Mouse (Mus musculus) MEL (cell line): ENCODE results near the gene Vsig2. TPM values are rescaled to one million over a fixed set of nuclear protein-coding genes. Genes with fewer than 3 reads are reported as not detected.

Source experiments
- DNase-seq: peaks from one replicate; pipeline ENCODE4 v3.0.0; 2011; ENCODE audit warnings: low read depth, low spot score
- H3K27ac ChIP-seq: 2 replicates; pipeline ENCODE4 v1.5.1; 2012; ENCODE audit warnings: low read depth, mild to moderate bottlenecking, control low read depth, low read length, moderate library complexity; ENCODE audit not compliant: control insufficient read depth
- H3K27me3 ChIP-seq, 2 experiments: fragments of 150-350 bp in 1 of 2; sonication (generic) in 1 of 2; 2 replicates each; pipeline ENCODE4 v1.6.1; 2012; ENCODE audit warnings: low read length in 2 of 2, mild to moderate bottlenecking in 2 of 2, improper control_type of control experiment in 1 of 2, moderate library complexity in 1 of 2; ENCODE audit not compliant: insufficient read depth in 2 of 2, control insufficient read depth in 1 of 2
- H3K36me3 ChIP-seq, 2 experiments: 2 replicates each; pipeline ENCODE4 v1.6.1; 2012 to 2014; ENCODE audit warnings: low read length in 2 of 2, improper control_type of control experiment in 1 of 2, inconsistent platforms in 1 of 2, mild to moderate bottlenecking in 1 of 2; ENCODE audit not compliant: insufficient read depth in 2 of 2, control insufficient read depth in 1 of 2
- H3K4me1 ChIP-seq, 2 experiments: fragments of 150-350 bp in 1 of 2; sonication (generic) in 1 of 2; 2 replicates each; pipeline ENCODE4 v1.6.1; 2012; ENCODE audit warnings: low read length in 2 of 2, improper control_type of control experiment in 1 of 2, mild to moderate bottlenecking in 1 of 2; ENCODE audit not compliant: insufficient read depth in 2 of 2, control insufficient read depth in 1 of 2
- H3K4me3 ChIP-seq, 2 experiments: fragments of 150-350 bp in 1 of 2; sonication (generic) in 1 of 2; 2 replicates each; pipeline ENCODE4 v1.5.1; 2012; ENCODE audit warnings: low read depth in 2 of 2, low read length in 2 of 2, mild to moderate bottlenecking in 2 of 2, moderate library complexity in 2 of 2, control low read depth in 1 of 2, improper control_type of control experiment in 1 of 2; ENCODE audit not compliant: control insufficient read depth in 1 of 2, insufficient read depth in 1 of 2
- H3K79me2 ChIP-seq: 2 replicates; pipeline ENCODE4 v1.6.1; 2012; ENCODE audit warnings: mild to moderate bottlenecking, low read length, moderate library complexity; ENCODE audit not compliant: control insufficient read depth, poor library complexity, insufficient read depth
- H3K9ac ChIP-seq: 2 replicates; pipeline ENCODE4 v1.6.1; 2012; ENCODE audit warnings: low read depth, mild to moderate bottlenecking, control low read depth, low read length, moderate library complexity; ENCODE audit not compliant: control insufficient read depth, poor library complexity, severe bottlenecking
- H3K9me3 ChIP-seq: fragments of 150-350 bp; sonication (generic); replicated peaks from 2 replicates; pipeline ENCODE4 v1.6.1; 2012; ENCODE audit warnings: mild to moderate bottlenecking, low read length, improper control_type of control experiment, moderate library complexity; ENCODE audit not compliant: insufficient read depth
- BHLHE40 ChIP-seq: IDR thresholded peaks from 2 replicates; pipeline ENCODE4 v1.6.1; 2012; ENCODE audit warnings: low read depth, mild to moderate bottlenecking, inconsistent platforms, low read length, improper control_type of control experiment, borderline replicate concordance
- CTCF ChIP-seq, 3 experiments: IDR thresholded peaks in 2 of 3; conservative IDR thresholded peaks in 1 of 3; 2 replicates each; pipeline ENCODE4 v1.5.1; 2011 to 2012; ENCODE audit warnings: low read length in 3 of 3, low read depth in 2 of 3, mild to moderate bottlenecking in 2 of 3, improper control_type of control experiment in 1 of 3, inconsistent platforms in 1 of 3, mixed read lengths in 1 of 3, moderate library complexity in 1 of 3; ENCODE audit not compliant: control insufficient read depth in 1 of 3, insufficient read depth in 1 of 3, poor library complexity in 1 of 3, severe bottlenecking in 1 of 3
- ELF1 ChIP-seq: IDR thresholded peaks from 2 replicates; pipeline ENCODE4 v1.6.1; 2014; ENCODE audit warnings: low read depth, mild to moderate bottlenecking, inconsistent platforms, low read length, improper control_type of control experiment, moderate library complexity
- ETS1 ChIP-seq: IDR thresholded peaks from 2 replicates; pipeline ENCODE4 v1.6.1; 2012; ENCODE audit warnings: low read depth, mild to moderate bottlenecking, inconsistent platforms, low read length, improper control_type of control experiment, moderate library complexity
- GABPA ChIP-seq: IDR thresholded peaks from 2 replicates; pipeline ENCODE4 v1.6.1; 2012; ENCODE audit warnings: low read depth, mild to moderate bottlenecking, inconsistent platforms, low read length, improper control_type of control experiment, moderate library complexity
- GATA1 ChIP-seq: IDR thresholded peaks from 2 replicates; pipeline ENCODE4 v1.6.1; 2011; ENCODE audit warnings: low read depth, low read length, improper control_type of control experiment
- HCFC1 ChIP-seq: IDR thresholded peaks from 2 replicates; pipeline ENCODE4 v1.6.1; 2012; ENCODE audit warnings: low read depth, mild to moderate bottlenecking, inconsistent platforms, low read length, improper control_type of control experiment, moderate library complexity
- KAT2A ChIP-seq: conservative IDR thresholded peaks from 2 replicates; pipeline ENCODE4 v1.6.1; 2012; ENCODE audit warnings: low read depth, low read length, improper control_type of control experiment, inconsistent platforms
- MAFK ChIP-seq: IDR thresholded peaks from 2 replicates; pipeline ENCODE4 v1.6.1; 2011; ENCODE audit warnings: low read depth, mild to moderate bottlenecking, low read length, improper control_type of control experiment, borderline replicate concordance
- MAX ChIP-seq: IDR thresholded peaks from 2 replicates; pipeline ENCODE4 v1.6.1; 2011; ENCODE audit warnings: low read length, improper control_type of control experiment
- MEF2A ChIP-seq: IDR thresholded peaks from 2 replicates; pipeline ENCODE4 v1.6.1; 2014; ENCODE audit warnings: low read depth, mild to moderate bottlenecking, inconsistent platforms, low read length, improper control_type of control experiment; ENCODE audit not compliant: poor library complexity, insufficient replicate concordance, severe bottlenecking; ENCODE audit errors: extremely low read depth
- MYB ChIP-seq: IDR thresholded peaks from 2 replicates; pipeline ENCODE4 v1.6.1; 2011; ENCODE audit warnings: mild to moderate bottlenecking, low read depth, low read length, improper control_type of control experiment
- MYC ChIP-seq: IDR thresholded peaks from 2 replicates; pipeline ENCODE4 v1.6.1; 2011; ENCODE audit warnings: low read depth, mild to moderate bottlenecking, low read length, improper control_type of control experiment, moderate library complexity
- NELFE ChIP-seq: IDR thresholded peaks from 2 replicates; pipeline ENCODE4 v1.6.1; 2011; ENCODE audit warnings: low read depth, low read length, improper control_type of control experiment
- NRF1 ChIP-seq: IDR thresholded peaks from 2 replicates; pipeline ENCODE4 v1.6.1; 2014; ENCODE audit warnings: low read depth, mild to moderate bottlenecking, inconsistent platforms, low read length, improper control_type of control experiment, moderate library complexity; ENCODE audit not compliant: poor library complexity, insufficient read depth, severe bottlenecking
- POLR2A ChIP-seq, 2 experiments: IDR thresholded peaks; 2 replicates each; pipeline ENCODE4 v1.6.1; 2011 to 2012; ENCODE audit warnings: low read length in 2 of 2, mild to moderate bottlenecking in 2 of 2, control low read depth in 1 of 2, improper control_type of control experiment in 1 of 2, low read depth in 1 of 2, moderate library complexity in 1 of 2; ENCODE audit not compliant: control insufficient read depth in 1 of 2, insufficient read depth in 1 of 2, poor library complexity in 1 of 2
- POLR2AphosphoS2 ChIP-seq: IDR thresholded peaks from 2 replicates; pipeline ENCODE4 v1.6.1; 2011; ENCODE audit warnings: low read length, improper control_type of control experiment
- RCOR1 ChIP-seq: IDR thresholded peaks from 2 replicates; pipeline ENCODE4 v1.6.1; 2012; ENCODE audit warnings: low read depth, mild to moderate bottlenecking, inconsistent platforms, low read length, improper control_type of control experiment
- SIN3A ChIP-seq: IDR thresholded peaks from 2 replicates; pipeline ENCODE4 v1.6.1; 2012; ENCODE audit warnings: low read length, improper control_type of control experiment, inconsistent platforms
- SMC3 ChIP-seq: IDR thresholded peaks from 2 replicates; pipeline ENCODE4 v1.6.1; 2011; ENCODE audit warnings: low read depth, low read length, improper control_type of control experiment
- TAL1 ChIP-seq: IDR thresholded peaks from 2 replicates; pipeline ENCODE4 v1.6.1; 2012; ENCODE audit warnings: mild to moderate bottlenecking, inconsistent platforms, low read length, moderate library complexity, mixed read lengths
- TCF12 ChIP-seq: IDR thresholded peaks from 2 replicates; pipeline ENCODE4 v1.6.1; 2014; ENCODE audit warnings: low read depth, mild to moderate bottlenecking, inconsistent platforms, low read length, improper control_type of control experiment, moderate library complexity
- UBTF ChIP-seq: IDR thresholded peaks from 2 replicates; pipeline ENCODE4 v1.6.1; 2012; ENCODE audit warnings: low read depth, mild to moderate bottlenecking, inconsistent platforms, low read length, improper control_type of control experiment, moderate library complexity, borderline replicate concordance; ENCODE audit not compliant: insufficient read depth
- USF2 ChIP-seq, 2 experiments: IDR thresholded peaks; 2 replicates each; pipeline ENCODE4 v1.6.1; 2011 to 2012; ENCODE audit warnings: improper control_type of control experiment in 2 of 2, low read length in 2 of 2, borderline replicate concordance in 1 of 2, inconsistent platforms in 1 of 2, low read depth in 1 of 2, mild to moderate bottlenecking in 1 of 2; ENCODE audit not compliant: insufficient read depth in 1 of 2
- ZC3H11A ChIP-seq: IDR thresholded peaks from 2 replicates; pipeline ENCODE4 v1.6.1; 2012; ENCODE audit warnings: low read depth, mild to moderate bottlenecking, inconsistent platforms, low read length, improper control_type of control experiment
- ZKSCAN1 ChIP-seq: IDR thresholded peaks from 2 replicates; pipeline ENCODE4 v1.6.1; 2012; ENCODE audit warnings: low read depth, mild to moderate bottlenecking, inconsistent platforms, low read length, improper control_type of control experiment, moderate library complexity
- polyA plus RNA-seq, 2 experiments: library from polyadenylated mRNA; stranded (reverse) in 1 of 2; unstranded in 1 of 2; fragments of >175 nt in 1 of 2; fragments of >200 nt in 1 of 2; gene quantifications; 2 replicates each; pipeline versions ENCODE4 v1.2.1 to v1.2.4; 2012; ENCODE audit warnings: low replicate concordance in 2 of 2, low read depth in 1 of 2; ENCODE audit not compliant: insufficient read length in 2 of 2, insufficient read depth in 1 of 2, missing spikeins in 1 of 2
- total RNA-seq: library from RNA; depleted of rRNA; stranded (reverse); fragments of 300-350 nt; gene quantifications from 2 replicates; pipeline ENCODE4 v1.2.3, GENCODE M21; 2012

Vsig2 gene
- total and polyA plus RNA-seq, 3 experiments: 0.64 TPM; not detected in 2

- TF ChIP-seq MAFK: no peak
- no peak for TF ChIP-seq SIN3A
- TF ChIP-seq MEF2A: no peak
- TF ChIP-seq NRF1: no peak
- no peak for TF ChIP-seq ZC3H11A
- no peak for TF ChIP-seq BHLHE40
- TF ChIP-seq CTCF (IDR thresholded peaks at IDR 0.05 in 2 of 3, conservative IDR thresholded peaks at IDR 0.05 in 1 of 3; ENCODE audit: control insufficient read depth in 1 of 3, insufficient read depth in 1 of 3, low read depth in 2 of 3, low read length in 3 of 3, poor library complexity in 1 of 3, severe bottlenecking in 1 of 3): no peak
- Histone ChIP-seq H3K36me3 (no peaks in the 10 kb centered on the region), H3K79me2 (no peaks in the 10 kb centered on the region), H3K27me3 (no peaks in the 10 kb centered on the region), H3K9me3 (no peaks in the 10 kb centered on the region), H3K9ac (no peak overlapping the region), H3K4me3 (no peak overlapping the region), H3K4me1 (no peaks in the 10 kb centered on the region), H3K27ac (no peak overlapping the region)
- DNase-seq: no peak
These were observed 44.5 kb downstream of the Vsig2 start for GRCm38 (mm10) chr9:37583594-37583993.

- Histone ChIP-seq H3K4me3 (no peak overlapping the region), H3K27ac (no peak overlapping the region)
These were observed 47.7 kb downstream of the Vsig2 start for GRCm38 (mm10) chr9:37586718-37587117.

GRCm38 (mm10) chr9:37590381-37590780, 51.3 kb downstream of the Vsig2 start:
- Histone ChIP-seq H3K27ac (no peak overlapping the region), H3K4me1 (peaks cover 3 to 8% of the 10 kb centered on the region in 2 experiments; a peak in 3 of 4 replicates), H3K27me3 (no peaks in the 10 kb centered on the region), H3K36me3 (no peaks in the 10 kb centered on the region; a peak in 1 of 4 replicates), H3K4me3 (no peak overlapping the region), H3K9ac (no peak overlapping the region)
- TF ChIP-seq TAL1 (no peak), RCOR1 (no peak), MYC (no peak), POLR2A (IDR thresholded peaks at IDR 0.05; ENCODE audit: control insufficient read depth in 1 of 2, insufficient read depth in 1 of 2, low read depth in 1 of 2, low read length in 2 of 2, poor library complexity in 1 of 2) (no peak), ETS1 (no peak), CTCF (IDR thresholded peaks at IDR 0.05 in 2 of 3, conservative IDR thresholded peaks at IDR 0.05 in 1 of 3; ENCODE audit: control insufficient read depth in 1 of 3, insufficient read depth in 1 of 3, low read depth in 2 of 3, low read length in 3 of 3, poor library complexity in 1 of 3, severe bottlenecking in 1 of 3) (no peak), SIN3A (no peak), HCFC1 (no peak), ELF1 (no peak), TCF12 (no peak), UBTF (no peak), NRF1 (no peak), MEF2A (no peak), GATA1 (no peak), ZKSCAN1 (no peak)
- TF ChIP-seq, all 39 proteins: peak for 0
- Histone ChIP-seq H3K9me3 (no peaks in the 10 kb centered on the region; the same call in 1 of the 2 replicates), H3K79me2 (no peaks in the 10 kb centered on the region)
- DNase-seq: no peak

More at GRCm38 (mm10) chr9:37586718-37587117, 47.7 kb downstream of the Vsig2 start:
- no peak overlapping the region for H3K9ac ChIP-seq
- TF ChIP-seq GABPA (no peak), KAT2A (no peak), MAX (no peak), MEF2A (no peak), ETS1 (no peak), TCF12 (no peak), RCOR1 (no peak), SMC3 (no peak), GATA1 (no peak), MYB (no peak), HCFC1 (no peak), NELFE (no peak), USF2 (IDR thresholded peaks at IDR 0.05; ENCODE audit: borderline replicate concordance in 1 of 2, insufficient read depth in 1 of 2, low read depth in 1 of 2, low read length in 2 of 2) (no peak), MYC (no peak), ZC3H11A (no peak), POLR2AphosphoS2 (no peak), TAL1 (no peak)
- no peak for DNase-seq
- no peaks in the 10 kb centered on the region for H3K36me3 ChIP-seq
- no peaks in the 10 kb centered on the region; the same call in 1 of the 2 replicates for H3K9me3 ChIP-seq
- H3K4me1 ChIP-seq: no peaks in the 10 kb centered on the region
- no peaks in the 10 kb centered on the region for H3K79me2 ChIP-seq
- no peaks in the 10 kb centered on the region for H3K27me3 ChIP-seq
